Mouse (Mus musculus) gastrocnemius, postnatal 10 days (tissue): ENCODE data around the gene St6galnac3. TPM values are rescaled to one million over a fixed set of nuclear protein-coding genes. Genes with fewer than 3 reads are reported as not detected.

Experiments
- DNase-seq: peaks from one replicate; pipeline ENCODE4 v3.0.0; 2021; ENCODE audit warnings: mixed read lengths
- total RNA-seq, 2 experiments: library from RNA; stranded (reverse); gene quantifications; 2 replicates each; pipeline ENCODE4 v1.2.3; 2021

Gene St6galnac3
- total RNA-seq, 2 experiments from 2014 or later: 1.5 to 5.1 TPM

DNA sequence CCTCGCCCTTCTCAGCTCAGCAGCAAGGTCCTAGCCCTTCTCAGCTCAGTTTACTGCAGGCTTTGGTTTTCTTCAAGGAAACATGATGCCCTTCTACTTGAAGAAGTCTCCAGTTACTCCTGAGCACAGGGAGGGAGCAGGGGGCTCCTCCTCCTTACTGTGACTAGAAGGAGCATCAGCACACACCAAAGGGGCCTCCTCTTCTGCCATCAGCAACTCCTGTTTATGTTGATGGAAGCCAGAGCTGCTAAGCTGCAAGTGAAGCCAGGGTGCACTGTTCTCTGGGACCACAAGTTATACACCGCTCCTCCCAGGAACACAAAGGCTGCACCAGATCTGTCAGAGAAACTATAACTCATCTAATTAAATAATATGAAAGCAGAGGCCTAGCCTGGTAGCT is 34.4 kb downstream of the St6galnac3 start:
- DNase-seq: no peak

DNA sequence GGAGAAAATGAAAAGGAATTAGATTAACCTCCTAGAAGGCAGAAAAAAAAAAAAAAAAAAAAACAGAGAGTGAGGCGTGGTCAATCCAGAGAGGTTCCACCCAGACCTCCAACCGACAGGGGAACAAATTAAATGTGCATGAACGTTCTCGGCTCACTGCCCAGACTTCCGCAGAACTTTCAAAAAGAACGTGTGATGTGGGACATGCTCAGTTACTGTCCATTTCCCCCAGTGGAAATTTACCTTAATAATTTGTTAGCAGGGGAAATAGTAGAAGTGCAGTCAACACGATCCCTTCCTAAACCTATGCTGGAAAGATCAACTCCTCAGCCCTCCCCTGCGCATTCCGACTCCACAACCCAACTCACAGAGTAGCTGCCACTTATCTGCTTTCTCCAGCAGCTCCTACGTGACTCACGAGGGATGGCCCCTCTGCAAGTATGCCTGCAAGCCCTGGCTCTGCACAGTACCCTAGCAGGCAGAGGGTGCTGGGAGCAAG is 35.1 kb downstream of the St6galnac3 start:
- DNase-seq: no peak

DNA sequence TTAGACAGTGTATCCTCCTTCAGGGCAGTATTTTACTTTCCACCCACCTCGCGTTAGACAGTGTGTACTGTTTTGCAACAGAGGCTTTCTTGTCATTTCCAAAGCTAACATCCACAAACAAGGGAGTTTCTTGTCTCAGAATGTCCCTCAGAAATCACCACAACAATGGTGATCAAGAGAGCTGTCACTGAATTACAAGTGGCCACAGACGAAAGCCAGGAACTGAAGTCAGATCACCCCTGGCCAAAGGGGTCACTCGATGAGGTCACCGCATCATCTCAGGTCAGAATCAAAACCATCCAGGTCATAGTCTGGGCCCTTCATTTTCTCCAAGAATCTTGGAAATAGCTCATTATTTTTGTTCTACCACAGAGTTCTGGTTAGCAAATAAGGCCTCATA is 37.1 kb downstream of the St6galnac3 start:
- DNase-seq: no peak

DNA sequence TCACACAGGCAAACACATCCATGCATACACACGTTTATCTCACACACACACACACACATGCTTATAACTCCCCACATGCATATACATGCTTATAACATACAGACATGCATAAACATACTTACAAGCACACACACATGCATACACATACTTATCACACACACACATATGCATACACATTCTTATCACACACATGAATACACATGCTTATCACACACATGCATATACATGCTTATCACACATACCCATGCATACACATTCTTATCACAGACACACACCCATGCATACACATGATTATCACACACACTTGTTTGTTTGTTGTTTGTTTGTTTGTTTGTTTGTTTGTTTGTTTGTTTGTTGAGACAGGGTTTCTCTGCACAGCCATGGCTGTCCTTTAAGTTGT is 40.1 kb downstream of the St6galnac3 start:
- DNase-seq: no peak

DNA sequence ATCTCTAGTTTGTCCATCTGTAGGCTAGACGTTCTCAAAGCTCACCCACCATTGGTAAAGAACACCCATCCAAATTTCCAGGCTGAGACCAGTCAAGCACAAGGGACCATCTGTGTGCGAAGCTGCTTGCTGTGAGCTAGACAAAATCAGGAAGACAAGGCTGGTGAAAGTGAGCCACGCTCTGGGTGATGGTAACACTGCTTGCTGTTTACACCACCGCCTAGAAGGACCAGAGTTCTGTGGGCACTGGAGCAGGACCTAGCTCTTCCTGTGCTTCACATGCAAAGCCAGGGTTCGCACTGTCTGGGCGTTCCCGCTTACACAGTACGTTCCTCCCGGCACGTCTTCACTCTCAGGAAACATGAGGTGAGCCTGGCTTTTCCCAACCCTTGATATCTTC is 42.7 kb downstream of the St6galnac3 start:
- no peak for DNase-seq

DNA sequence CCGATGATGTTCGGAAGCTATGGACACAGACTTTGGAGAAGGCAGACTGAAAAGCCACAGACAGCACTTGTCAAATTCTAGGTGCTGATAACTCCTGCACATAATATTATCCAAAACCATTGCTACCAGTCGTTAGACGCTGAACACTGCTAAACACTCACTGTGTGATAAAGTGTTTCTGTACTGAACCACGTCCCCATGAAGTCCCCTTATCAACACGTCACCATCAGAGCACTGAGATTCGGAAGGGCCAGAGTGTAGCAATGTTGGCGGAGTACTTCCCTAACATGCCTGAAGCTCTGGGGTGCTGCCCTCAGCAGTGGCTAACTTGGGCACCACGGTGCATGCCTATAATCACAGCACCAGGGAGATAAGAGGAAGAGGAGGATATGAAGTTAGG is 43.3 kb downstream of the St6galnac3 start:
- no peak for DNase-seq

DNA sequence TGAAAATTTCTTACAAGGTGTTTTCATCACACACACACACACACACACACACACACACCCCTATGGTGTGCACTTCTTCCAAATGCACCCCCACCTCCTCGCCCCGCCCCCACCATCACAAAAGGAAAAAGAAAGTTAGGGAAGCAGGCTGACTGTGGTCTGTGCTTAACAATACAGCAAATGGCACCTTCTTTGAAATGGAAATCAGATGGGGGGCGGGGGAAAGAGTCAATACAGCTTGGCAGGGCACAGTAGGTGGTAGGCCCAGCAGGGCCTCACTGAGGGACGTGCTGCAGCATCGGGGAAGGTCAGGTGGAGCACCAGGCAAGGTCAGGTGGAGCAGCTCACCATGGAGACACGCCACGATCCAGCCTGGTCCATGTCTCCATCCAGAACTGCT is 49.1 kb downstream of the St6galnac3 start:
- no peak for DNase-seq

DNA sequence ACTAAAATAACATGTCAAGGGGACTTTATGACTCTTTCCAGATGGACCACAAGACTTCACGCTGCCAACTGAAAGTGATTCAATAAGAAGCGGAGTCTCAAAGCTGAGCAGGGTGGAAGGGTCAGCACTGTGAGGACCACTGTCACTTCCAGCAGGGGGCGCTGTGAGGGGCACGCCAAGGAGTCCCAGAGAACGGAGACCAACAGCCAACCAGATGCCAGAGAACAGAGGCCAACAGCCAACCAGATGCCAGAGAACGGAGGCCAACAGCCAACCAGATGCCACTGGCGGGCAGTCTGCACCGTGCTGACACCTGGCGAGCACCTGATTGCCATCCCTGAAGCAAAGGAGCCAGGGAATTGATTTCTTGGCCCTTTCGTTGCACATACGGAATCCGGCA is 49.9 kb downstream of the St6galnac3 start:
- peak; percentile 63 for DNase-seq

DNA sequence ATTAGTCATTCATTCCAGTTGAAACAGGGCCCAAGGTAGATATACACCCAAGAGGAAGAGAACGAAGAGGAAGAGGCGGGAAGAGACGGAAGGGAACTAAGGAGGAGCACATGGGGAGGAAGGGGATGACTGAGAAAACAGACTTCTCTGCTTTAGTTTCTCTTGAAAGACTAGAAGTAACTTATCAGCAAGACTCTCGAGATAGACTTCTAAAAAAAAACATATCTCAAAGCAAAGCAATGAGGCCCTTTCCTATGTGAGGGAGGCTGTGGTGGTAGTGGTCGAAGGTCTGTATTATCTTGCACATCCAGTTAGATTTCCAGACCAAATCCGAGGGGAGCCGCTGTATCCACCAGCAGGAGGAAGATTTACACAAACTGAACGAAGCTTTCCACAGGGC is 50.6 kb downstream of the St6galnac3 start:
- DNase-seq: no peak

DNA sequence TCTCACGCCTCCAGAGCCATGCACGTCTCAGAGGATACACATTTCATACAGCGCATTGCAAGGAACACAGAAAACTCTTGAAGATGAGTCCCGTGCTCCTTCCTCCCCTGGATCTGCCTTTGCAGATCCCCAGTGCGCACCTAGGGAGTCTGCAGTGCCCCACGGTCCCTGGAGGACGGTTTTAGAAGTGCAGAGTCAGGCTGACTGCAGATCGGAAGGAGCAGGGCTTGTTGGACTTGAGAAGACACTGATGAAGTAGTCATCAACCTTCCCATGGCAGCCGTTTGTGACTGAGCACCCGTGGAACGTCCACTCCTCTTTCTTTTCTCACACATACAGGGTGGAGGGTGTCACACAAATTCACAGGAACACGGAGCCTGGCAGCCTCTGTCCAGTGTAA is 51.5 kb downstream of the St6galnac3 start:
- no peak for DNase-seq

DNA sequence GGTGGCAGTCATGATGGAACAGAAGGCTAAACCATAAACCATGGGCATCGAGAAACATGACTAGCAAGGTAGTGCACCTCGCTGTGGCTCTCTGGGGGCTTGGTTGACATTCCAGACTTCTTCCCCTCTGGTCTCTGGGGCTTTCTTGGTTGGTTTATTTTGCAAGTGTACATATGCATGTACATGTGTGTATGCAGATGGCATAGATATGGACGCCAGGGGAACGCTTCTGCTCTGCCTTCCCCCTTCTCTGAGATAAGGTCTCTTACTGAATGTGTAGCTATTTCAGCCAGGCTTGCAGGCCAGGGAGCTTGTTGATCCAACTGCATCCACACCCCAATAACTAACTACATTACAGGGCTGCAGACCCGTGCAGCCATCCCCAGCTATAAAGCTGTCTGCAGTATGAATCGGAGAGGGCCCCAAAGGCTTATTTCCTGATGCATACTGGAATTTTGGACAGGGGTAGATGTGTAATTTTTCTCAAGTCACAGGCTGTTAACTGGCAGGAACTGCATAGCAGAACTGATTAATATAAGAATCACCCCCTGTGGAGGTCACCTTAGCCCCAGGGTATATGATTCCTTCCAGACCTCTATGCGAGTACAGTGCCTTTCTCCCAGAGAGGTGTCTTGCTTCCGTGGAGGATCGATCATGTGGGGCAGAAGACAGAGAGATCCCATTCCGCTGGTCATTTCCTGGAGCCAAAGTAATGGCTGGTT is 53.9 kb downstream of the St6galnac3 start:
- no peak for DNase-seq

DNA sequence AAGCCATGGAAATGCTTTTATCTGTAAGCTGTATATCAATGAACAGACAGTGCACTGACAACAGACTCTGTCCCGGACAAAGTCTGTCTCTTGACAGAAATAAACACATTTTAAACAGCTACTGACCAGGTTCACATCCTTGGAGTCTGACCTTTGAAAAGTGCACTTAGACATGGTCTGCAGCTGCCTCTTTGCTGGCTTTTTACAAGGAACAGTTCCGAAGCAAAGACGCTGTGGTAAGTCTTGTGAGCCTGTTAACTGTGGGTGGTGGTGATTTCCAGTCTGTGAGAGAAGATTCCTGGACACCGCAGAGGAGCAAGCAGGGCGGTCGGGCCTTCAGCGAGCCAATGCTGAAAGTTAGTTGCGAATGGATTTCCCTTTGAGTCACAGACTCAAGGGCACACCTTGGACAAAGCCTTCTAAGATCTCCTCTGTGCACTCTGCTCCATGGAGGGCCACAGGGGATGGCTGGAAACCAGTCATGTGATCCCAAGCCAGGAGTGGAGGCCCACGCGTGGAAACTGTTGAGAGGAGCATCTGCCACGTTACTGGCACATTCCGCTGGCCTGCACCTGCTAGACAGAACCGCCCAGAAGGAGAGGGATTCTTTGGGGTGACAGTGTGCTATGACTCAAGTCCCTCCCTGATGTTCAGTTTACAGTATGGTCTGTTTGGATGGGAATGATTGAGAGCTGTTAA is 55.1 kb downstream of the St6galnac3 start:
- no peak for DNase-seq

DNA sequence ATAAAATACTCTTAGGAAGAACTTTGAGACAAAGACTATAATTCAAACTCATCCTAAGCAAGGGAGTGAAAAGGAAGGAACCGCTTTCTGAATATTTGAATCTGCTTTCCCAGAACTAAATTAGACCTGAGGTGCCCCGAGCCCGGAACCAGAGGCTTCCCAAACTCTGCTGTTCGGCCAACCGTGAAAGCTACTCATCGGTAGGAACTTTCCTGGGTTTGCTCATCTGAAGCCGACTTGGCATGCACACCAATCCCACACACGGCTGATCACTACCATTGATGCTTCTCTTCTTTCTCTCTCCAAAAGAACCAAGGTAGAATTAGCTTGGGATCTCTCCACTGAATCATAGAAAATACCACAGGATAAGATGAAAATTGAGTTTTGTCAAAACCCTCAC is 55.6 kb downstream of the St6galnac3 start:
- DNase-seq: no peak

DNA sequence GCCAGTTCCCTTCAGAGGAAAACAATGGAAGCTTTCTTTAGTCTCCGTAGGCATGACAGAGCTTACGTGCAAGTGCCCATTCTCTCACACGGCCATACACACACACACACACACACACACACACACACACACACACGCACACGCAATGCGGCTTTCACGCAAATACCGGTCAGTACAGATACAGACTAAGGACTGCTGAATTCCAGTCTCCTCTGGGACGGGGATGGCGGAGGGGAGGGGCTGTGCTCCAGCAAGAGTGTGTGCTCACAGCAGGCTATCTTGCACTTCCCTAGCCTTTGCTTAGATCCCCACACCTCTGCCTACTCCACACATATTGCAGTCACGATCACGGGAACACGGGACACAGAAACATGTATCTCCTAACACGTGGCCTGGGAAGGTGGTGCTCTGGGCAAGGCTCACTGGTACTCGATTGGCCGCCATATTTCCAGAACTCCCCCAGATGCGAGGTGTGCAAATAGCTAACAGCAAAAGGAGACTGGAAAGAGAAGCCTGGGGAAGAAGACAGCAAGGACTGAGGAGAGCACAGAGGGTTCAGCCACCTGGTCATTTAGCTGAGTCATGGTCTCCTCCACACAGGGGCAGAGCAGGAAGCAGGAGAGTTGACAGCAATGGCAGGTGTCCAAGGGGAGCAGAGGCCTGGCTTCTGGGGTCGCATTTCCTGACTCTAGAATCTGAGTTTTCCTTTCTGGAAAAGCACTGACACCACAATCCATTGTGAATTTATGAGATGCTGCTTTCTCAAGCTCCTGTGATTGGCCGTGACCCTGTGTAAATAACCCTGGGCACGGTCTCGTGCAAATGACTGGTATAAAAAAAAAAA is 56.3 kb downstream of the St6galnac3 start:
- DNase-seq: no peak

DNA sequence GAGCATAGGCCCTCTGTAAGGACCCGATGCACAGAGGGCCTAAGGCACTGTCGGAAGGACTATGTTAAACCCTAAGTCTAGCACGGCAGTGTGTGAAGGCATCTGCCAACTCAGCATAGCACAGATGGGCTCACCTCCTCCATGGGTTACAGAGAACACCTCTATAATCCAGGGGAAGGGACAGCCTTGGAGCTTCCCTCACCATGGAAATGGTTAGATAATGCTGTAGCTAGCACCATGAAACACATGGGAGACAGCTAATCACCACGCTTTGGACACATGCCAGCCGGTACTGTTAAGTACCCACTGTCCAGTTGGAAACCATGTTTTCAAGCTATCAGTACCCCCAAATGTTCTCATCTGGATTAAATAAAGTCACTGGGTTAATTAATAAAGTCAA is 60.3 kb downstream of the St6galnac3 start:
- no peak for DNase-seq

DNA sequence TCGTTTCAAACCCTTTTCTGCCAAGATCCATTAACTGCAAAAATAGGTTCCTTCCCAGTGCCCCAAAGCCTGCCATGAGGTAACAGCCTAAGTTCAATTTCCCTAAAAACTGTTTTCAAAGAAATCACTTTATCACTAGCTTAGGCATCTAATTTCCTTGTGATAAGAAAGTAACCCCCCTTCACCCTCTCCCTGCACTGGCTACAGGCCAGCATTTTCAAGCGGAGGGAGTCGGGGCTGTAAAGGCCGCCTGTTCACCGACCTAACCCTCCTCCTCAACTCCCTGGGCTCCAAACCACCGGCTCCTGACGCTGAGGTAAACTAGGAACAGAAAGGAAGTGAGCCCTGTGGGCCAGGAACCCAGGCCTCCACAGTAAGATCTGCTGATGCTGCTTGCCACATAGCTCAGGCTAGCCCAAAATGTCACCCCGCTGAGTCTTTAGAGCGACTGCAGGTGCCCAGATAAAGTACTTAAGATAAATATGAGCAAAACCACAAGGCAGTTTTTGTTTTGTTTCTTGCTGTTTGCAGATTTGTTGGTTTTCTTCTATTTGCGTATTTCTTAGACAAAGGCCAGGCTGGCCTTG is 61.0 kb downstream of the St6galnac3 start:
- DNase-seq: no peak

DNA sequence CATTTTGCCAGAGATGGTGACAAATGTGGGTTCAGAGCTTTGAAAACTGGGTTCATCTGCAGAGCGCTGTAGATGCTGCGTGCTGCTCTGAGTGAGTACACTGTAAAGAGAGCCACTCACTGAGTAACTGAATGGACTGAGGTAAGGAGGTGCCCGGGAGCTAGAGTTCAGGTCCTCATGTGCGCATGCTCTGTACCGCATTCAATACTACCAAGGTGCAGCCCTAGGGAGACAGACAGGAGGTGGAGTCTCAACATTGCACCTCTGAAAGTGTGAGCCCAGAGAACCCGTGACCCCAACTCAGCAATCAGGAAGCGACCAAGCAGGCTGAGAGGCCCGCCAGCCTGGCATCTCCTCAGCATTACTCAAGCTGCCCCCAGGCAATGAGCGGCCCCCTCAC is 62.2 kb downstream of the St6galnac3 start:
- no peak for DNase-seq

DNA sequence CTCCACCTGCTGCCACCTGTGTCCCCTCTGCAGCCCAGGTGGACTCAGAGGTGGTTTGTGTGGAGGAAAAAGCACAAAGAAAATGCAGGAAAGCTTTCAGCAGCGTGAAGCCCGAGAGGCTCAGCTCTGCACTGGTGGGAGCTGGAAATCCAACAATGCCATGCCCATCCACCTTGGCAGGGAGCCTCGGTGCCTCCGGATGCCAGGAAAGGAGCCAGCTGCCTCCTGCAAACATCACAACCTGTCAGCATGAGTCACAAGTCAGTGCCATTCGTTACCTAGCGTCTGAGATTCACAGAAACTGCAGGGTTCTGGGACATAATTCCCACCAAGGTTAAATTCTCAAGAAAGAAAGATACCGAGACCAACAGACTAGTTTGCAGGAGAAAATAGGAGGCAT is 63.0 kb downstream of the St6galnac3 start:
- DNase-seq: no peak

DNA sequence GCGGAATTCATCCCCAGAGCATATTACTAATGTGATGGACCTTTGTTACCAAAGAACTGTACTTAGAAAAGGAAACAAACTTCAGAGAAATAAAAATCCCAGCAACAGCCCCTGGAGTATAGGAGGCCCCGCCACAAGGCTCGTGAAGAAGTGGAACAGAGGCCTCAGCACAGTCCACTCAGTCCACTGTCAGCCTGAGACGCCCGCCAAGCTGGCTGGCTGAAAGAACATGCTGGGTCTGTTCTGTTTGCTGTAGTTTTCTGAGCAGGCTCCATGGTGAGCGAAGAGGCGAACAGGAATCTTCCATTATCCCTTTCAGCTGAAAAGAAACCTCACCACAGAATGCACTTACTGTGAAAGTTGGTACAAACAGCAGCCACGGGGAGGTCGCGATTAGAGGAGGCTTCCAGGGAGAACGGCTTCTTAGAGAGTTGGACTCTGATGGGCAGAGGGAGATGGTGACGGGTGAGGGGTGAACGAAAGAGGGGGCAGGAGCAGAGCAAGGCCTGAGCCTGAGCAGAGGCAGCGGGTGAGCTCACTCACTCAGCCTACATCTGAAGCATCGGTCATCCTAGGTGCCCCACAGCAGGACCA is 65.3 kb downstream of the St6galnac3 start:
- DNase-seq: no peak

DNA sequence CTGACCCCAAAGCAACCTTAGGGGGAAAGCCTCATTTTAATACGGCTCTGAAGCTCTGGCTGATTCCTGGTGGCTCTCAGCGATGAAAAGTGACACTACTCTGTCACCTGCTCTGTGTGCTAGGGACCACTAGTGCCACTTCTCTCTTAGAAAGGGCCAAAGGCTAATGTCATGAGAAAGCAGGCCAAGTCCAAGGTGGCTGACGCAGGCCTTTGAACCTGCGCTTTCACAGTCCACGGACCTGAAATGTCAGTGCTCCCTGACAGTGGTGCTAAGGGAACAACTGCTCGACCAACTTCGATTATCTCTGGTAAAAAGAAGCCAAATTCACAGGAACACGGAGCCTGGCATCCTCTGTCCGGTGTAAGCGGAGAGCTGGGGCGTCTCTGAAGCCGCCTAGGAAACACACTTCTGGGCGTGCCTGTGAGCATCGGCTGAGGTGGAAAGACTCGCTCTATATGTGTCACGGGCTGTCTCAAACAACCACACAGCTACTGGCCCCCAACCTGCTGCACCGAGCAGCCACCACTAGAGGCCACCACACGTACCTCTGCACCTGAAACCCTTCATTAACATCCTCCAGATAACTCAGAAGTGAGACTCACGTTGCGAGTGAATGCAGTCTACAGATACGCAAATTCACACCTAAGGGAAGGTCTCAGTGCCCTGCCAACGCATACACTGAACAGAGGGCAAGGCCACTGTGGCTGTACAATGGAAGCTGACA is 66.8 kb downstream of the St6galnac3 start:
- DNase-seq: no peak

DNA sequence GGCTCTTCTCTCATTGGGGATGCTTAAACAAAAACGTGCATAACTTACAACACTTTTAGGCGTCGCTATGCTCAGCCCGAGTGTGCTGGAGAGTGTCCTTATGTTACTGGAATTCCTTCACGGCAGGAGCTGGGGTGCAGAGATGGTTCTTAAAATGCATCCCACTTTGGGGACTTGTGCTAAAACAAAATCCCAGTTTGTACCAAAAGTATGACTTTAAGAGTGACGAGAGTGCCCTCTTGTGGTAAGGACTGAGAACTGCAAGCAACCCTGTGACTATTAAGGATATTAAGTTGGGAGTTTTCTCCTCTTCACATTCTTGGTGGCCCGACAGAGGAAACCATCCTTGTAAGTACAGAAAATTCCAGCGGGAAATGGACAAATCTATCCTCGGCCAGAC is 69.9 kb downstream of the St6galnac3 start:
- DNase-seq: peak; percentile 60

DNA sequence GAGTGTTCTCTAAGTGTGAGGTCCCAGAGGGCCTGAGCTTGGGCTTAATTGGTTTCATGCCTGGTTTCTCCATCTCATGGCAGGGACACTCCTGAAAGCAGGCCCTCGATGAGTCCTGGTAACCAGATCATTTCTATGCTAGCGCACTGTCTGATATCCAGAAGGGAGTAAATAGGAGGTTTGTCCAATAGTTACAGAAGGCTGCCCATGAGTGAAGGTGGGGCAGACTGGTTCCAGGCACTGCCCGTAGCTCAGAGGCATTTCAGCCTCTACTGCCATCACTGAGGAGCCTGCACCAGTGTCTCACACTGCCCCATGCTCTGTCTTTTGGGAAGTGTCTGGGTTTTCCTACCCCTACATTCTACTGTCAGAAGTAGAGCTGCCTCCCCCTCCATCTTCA is 72.1 kb downstream of the St6galnac3 start:
- no peak for DNase-seq
